Mouse (Mus musculus): ENCODE measurements around the gene Spop. TPM values are rescaled to one million over a fixed set of nuclear protein-coding genes. Genes with fewer than 3 reads are reported as not detected.
A peak's percentile ranks its signal among the peaks of the same experiment; 100 is the strongest.

Gene Spop
- polyA plus RNA-seq, 1 experiment: 20.4 TPM

- no peak overlapping the region for H3K4me3 ChIP-seq (replicated peaks)
- peaks cover 47% of the 10 kb centered on the region for H3K4me1 ChIP-seq
- no peaks in the 10 kb centered on the region for H3K36me3 ChIP-seq (replicated peaks; ENCODE audit: low read length)
- H3K9me3 ChIP-seq: no peaks in the 10 kb centered on the region
- H3K27me3 ChIP-seq (replicated peaks): peaks cover 97% of the 10 kb centered on the region
- TF ChIP-seq FLI1 (IDR thresholded peaks at IDR 0.05; ENCODE audit: low read length): no peak
- TF ChIP-seq GATA1 (IDR thresholded peaks at IDR 0.05; ENCODE audit: borderline replicate concordance, low read length): no peak
These were observed 98.5 kb downstream of the Spop start for GRCm38 (mm10) chr11:95512383-95512782.

DNA sequence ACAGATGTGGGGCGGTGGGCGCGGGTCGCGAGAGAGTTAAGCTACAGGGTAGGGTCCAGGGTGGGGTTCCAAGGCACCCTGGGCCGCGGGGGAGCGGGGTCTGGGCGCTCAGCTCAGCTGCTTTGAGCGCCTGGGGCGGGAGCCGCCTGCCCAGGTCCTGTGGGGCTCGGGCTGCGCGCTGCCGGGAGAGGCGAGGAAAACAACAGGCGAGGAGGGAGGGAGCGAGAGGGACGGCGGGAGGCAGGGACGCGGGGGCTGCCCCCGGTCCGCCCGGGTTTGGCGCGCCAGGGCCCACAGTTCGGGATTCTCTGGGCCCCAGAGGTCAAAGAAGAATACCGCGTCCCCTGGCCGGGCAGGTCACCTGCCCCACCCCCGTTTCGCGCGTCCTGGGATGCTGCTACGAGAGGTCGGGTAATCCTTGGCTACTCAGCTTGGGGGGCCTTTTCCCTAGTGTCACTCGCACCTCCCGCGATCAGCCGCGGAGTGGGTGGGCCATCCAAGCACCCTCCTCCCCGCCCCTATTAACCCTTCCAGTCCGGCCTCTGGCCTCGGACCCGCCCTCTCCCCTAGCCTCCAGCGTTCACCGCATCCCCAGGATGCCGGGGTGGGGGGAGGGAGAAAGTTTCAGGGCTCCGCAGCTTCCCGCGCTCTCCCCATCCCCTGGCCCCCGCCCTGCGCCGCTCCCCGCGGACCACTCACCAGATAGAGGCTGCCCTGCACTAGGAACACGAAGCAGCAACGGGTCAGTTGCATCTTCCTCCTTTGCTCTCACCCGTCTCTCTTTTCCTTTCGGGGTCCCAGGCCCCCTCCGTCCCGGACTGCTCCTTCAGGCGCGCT is 99.8 kb downstream of the Spop start:
- Histone ChIP-seq H3K27me3 (replicated peaks) (peaks cover 93% of the 10 kb centered on the region), H3K4me1 (peaks cover 40% of the 10 kb centered on the region), H3K4me3 (replicated peaks) (peak overlapping the region; percentile 90), H3K36me3 (replicated peaks; ENCODE audit: low read length) (no peaks in the 10 kb centered on the region), H3K9me3 (no peaks in the 10 kb centered on the region)
- no peak for TF ChIP-seq GATA1 (IDR thresholded peaks at IDR 0.05; ENCODE audit: borderline replicate concordance, low read length)
- no peak for TF ChIP-seq FLI1 (IDR thresholded peaks at IDR 0.05; ENCODE audit: low read length)

DNA sequence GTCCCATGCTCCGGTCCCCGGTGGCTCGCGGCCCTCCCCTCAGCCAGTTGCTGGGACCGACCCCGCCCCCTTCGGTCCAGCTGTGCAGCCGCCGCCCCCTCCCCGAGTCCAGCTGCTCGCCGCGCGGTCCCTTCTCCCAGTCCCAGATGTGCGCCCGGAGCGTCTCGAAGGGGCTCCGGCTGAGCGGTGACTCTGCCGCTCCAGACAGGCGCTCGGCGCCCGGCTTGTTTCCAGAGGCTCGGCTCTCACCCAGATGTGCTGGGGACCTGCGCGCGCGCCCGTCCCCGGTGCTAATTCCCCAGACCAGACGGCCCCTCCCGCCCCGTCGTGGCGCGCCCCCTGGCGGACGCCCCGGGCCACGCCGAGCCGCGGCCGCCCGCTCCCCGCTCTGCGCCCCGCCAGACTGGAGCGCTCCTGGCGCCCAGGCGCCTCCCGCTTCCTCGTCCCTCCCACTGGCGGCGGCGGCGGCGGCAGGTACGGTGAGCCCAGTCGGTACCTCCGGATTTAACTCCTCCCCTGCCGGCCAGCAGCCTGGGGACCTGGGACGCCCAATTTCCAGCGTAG is 100.5 kb downstream of the Spop start, which contains the start of gene Nxph3:
TSS of gene Nxph3 (minus strand) at position 273 of the 564 bp plus-strand sequence.
- H3K36me3 ChIP-seq (replicated peaks; ENCODE audit: low read length): no peaks in the 10 kb centered on the region
- no peaks in the 10 kb centered on the region for H3K9me3 ChIP-seq
- peaks cover 92% of the 10 kb centered on the region for H3K27me3 ChIP-seq (replicated peaks)
- TF ChIP-seq GATA1 (IDR thresholded peaks at IDR 0.05; ENCODE audit: borderline replicate concordance, low read length): no peak
- TF ChIP-seq FLI1 (IDR thresholded peaks at IDR 0.05; ENCODE audit: low read length): no peak
- H3K4me1 ChIP-seq: peaks cover 33% of the 10 kb centered on the region
- peak within 1 kb of the TSS; percentile 90 for H3K4me3 ChIP-seq (replicated peaks)

GRCm38 (mm10) chr11:95515376-95516323 is 101.8 kb downstream of the Spop start:
- Histone ChIP-seq H3K27me3 (replicated peaks) (peaks cover 87% of the 10 kb centered on the region), H3K36me3 (replicated peaks; ENCODE audit: low read length) (no peaks in the 10 kb centered on the region), H3K4me3 (replicated peaks) (no peak overlapping the region), H3K9me3 (no peaks in the 10 kb centered on the region), H3K4me1 (peaks cover 34% of the 10 kb centered on the region)
- TF ChIP-seq GATA1 (IDR thresholded peaks at IDR 0.05; ENCODE audit: borderline replicate concordance, low read length) (no peak), FLI1 (IDR thresholded peaks at IDR 0.05; ENCODE audit: low read length) (no peak)

DNA sequence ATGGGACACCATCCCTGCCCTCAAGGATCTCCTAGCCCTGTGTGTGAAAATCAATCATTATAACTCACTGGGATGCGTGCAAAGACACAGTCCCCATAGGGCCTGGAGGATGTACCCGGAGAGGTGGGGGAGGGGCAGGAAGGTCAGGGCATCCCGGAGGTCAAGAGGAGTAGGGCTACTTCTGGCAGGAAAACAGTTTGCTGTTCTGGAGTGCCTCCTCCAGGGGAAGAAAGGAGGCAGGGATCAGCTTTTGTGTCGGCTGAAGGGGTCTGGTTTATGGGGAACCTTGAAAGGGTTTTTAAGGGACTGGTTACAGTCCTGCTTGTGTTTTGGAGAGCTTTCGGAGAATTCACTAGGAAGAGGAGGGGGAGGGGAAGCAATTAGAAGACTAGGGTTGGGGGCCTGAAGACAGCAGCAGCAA is 102.6 kb downstream of the Spop start:
- no peak for TF ChIP-seq FLI1 (IDR thresholded peaks at IDR 0.05; ENCODE audit: low read length)
- no peak for TF ChIP-seq GATA1 (IDR thresholded peaks at IDR 0.05; ENCODE audit: borderline replicate concordance, low read length)
- Histone ChIP-seq H3K9me3 (no peaks in the 10 kb centered on the region), H3K4me3 (replicated peaks) (no peak overlapping the region), H3K36me3 (replicated peaks; ENCODE audit: low read length) (no peaks in the 10 kb centered on the region), H3K4me1 (peaks cover 43% of the 10 kb centered on the region), H3K27me3 (replicated peaks) (peaks cover 82% of the 10 kb centered on the region)

- Histone ChIP-seq H3K36me3 (replicated peaks; ENCODE audit: low read length) (no peaks in the 10 kb centered on the region), H3K9me3 (no peaks in the 10 kb centered on the region), H3K4me1 (peaks cover 45% of the 10 kb centered on the region), H3K4me3 (replicated peaks) (no peak overlapping the region), H3K27me3 (replicated peaks) (peaks cover 82% of the 10 kb centered on the region)
- TF ChIP-seq GATA1 (IDR thresholded peaks at IDR 0.05; ENCODE audit: borderline replicate concordance, low read length) (no peak), FLI1 (IDR thresholded peaks at IDR 0.05; ENCODE audit: low read length) (no peak)
These were observed 103.3 kb downstream of the Spop start for GRCm38 (mm10) chr11:95517162-95517561.

GRCm38 (mm10) chr11:95519299-95519698 is 105.4 kb downstream of the Spop start:
- TF ChIP-seq GATA1 (IDR thresholded peaks at IDR 0.05; ENCODE audit: borderline replicate concordance, low read length): no peak
- no peak for TF ChIP-seq FLI1 (IDR thresholded peaks at IDR 0.05; ENCODE audit: low read length)
- Histone ChIP-seq H3K4me3 (replicated peaks) (no peak overlapping the region), H3K9me3 (no peaks in the 10 kb centered on the region), H3K27me3 (replicated peaks) (peaks cover 76% of the 10 kb centered on the region), H3K4me1 (peaks cover 34% of the 10 kb centered on the region), H3K36me3 (replicated peaks; ENCODE audit: low read length) (no peaks in the 10 kb centered on the region)

GRCm38 (mm10) chr11:95519996-95520395 is 106.1 kb downstream of the Spop start:
- peaks cover 27% of the 10 kb centered on the region for H3K4me1 ChIP-seq
- H3K4me3 ChIP-seq (replicated peaks): no peak overlapping the region
- no peaks in the 10 kb centered on the region for H3K9me3 ChIP-seq
- no peaks in the 10 kb centered on the region for H3K36me3 ChIP-seq (replicated peaks; ENCODE audit: low read length)
- H3K27me3 ChIP-seq (replicated peaks): peaks cover 75% of the 10 kb centered on the region
- TF ChIP-seq FLI1 (IDR thresholded peaks at IDR 0.05; ENCODE audit: low read length) (no peak), GATA1 (IDR thresholded peaks at IDR 0.05; ENCODE audit: borderline replicate concordance, low read length) (no peak)

GRCm38 (mm10) chr11:95520456-95521072 is 106.7 kb downstream of the Spop start:
- no peaks in the 10 kb centered on the region for H3K9me3 ChIP-seq
- peak overlapping the region; percentile 93 for H3K4me3 ChIP-seq (replicated peaks)
- peaks cover 75% of the 10 kb centered on the region for H3K27me3 ChIP-seq (replicated peaks)
- no peak for TF ChIP-seq FLI1 (IDR thresholded peaks at IDR 0.05; ENCODE audit: low read length)
- TF ChIP-seq GATA1 (IDR thresholded peaks at IDR 0.05; ENCODE audit: borderline replicate concordance, low read length): no peak
- H3K4me1 ChIP-seq: peaks cover 25% of the 10 kb centered on the region
- H3K36me3 ChIP-seq (replicated peaks; ENCODE audit: low read length): no peaks in the 10 kb centered on the region

All from megakaryocyte, embryonic 14.5 days (primary cell).